Mouse (Mus musculus): Measurements from ENCODE around the gene Thsd4.

GRCm38 (mm10) chr9:60569366-60569765 lies 47.5 kb upstream of the Thsd4 start:
- TF ChIP-seq POLR2A (IDR thresholded peaks at IDR 0.05; ENCODE audit: control insufficient read depth, extremely low read depth, insufficient read depth, low read length, poor library complexity) (no peak), CTCF (IDR thresholded peaks at IDR 0.05; ENCODE audit: borderline replicate concordance, control insufficient read depth, extremely low read depth, insufficient read depth, low read length, poor library complexity) (no peak)
